Mouse (Mus musculus) embryo, embryonic 9.5 days (tissue): ENCODE data around the gene A930018P22Rik.

Experiments used
- DNase-seq: peaks from one replicate; pipeline ENCODE4 v3.0.0-alpha.2; 2017; ENCODE audit errors: extremely low spot score

Gene A930018P22Rik

DNA sequence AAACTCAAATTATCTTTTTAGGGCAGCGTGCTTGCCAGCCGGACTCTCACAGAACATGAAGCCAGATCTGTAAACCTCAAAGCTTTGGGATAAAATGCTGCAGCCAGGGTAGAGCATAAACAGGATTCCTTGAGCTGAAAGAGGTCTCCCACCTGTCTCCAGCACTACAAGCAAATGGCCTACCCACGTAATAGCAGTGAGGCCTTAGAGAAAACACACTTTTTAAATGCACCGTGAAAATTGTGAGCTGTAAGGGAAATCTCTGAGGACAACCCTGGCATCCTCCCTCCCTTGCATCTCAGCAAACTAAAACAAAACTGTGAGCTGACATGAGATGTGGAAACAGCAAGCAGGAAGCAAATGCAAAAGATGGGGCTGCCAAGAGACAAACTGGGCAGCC, 35.3 kb downstream of the A930018P22Rik start:
- DNase-seq = no peak

DNA sequence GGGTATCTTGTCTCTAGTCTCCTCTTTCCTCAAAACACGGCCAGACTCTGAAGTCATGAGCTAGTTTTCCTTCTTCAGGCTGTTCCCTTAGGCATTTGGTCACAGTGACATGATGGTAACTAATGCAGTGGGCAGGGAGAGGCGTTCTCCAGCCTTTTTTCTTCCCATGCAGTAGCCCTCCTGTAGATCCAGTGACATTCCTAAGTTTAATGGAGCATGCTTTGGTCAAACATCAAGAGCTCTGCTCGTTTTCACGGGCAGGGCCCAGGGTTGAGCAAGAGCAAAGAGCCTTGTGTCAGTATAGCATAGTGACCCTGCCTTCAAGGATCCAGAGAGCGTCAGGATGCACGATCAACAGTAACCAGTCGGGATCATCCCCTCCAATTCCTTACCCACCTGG, 40.8 kb downstream of the A930018P22Rik start:
- DNase-seq = no peak

DNA sequence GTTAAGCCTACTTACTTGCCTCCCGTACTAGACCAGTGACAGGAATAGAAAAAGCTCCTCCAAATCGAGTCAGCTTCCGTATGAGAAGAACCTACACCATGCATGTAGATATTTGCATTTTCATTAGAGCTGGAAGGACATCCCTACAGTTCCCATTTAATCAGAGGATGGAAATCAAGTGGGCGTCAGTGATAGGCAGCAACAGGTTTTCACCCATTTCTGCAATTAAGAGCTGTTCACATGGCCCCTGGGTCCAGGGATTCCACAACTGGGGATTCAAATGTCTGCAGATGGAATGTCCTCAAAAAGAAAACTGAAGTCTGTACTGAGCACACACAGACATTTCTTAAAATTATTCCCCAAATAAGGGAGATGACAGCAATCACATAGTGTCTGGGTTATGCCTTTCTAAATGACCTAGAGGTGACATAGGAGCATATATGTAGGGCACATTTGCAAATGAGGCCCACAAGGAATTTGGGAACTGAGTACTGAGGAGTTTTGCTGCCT, 41.5 kb downstream of the A930018P22Rik start:
- DNase-seq = no peak

DNA sequence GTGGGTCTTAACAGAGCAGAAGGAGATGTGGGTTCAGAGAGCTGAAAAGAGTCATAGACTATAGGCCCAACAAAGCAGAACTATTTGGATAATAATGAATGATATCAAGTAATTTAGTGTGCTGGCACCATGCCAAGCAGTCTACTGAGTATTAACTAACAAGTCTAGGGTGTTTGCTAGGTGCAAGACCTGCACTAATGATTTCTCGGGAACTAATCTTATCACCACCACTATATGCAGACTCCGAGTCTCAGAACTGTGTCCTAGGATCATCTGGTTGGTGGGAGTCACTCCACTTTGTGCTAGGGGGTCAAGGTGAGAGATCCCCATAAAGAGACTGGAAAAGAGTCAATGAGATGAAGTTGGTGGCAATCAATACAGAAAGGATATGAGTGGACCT, 43.1 kb downstream of the A930018P22Rik start:
- no peak for DNase-seq

DNA sequence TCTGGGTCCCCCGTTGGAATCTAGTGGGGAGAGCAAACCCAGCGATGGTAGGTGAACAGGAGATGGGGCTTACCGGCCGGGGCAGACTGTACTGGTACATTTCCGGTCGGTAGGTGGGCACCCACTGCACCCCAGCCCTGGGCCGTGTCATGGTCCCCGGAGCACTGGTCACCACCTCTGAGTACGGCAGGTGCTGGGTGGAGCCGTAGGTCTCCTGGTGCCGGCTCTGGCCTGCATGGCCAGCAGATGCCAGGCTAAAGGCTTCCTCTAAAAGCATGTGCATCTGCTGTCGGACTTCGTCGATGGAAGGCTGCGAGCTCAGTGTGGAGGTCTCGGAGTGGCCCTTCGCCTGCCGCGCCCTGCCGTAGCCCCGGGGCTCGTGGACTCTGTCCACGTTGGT, 45.2 kb downstream of the A930018P22Rik start:
- no peak for DNase-seq

DNA sequence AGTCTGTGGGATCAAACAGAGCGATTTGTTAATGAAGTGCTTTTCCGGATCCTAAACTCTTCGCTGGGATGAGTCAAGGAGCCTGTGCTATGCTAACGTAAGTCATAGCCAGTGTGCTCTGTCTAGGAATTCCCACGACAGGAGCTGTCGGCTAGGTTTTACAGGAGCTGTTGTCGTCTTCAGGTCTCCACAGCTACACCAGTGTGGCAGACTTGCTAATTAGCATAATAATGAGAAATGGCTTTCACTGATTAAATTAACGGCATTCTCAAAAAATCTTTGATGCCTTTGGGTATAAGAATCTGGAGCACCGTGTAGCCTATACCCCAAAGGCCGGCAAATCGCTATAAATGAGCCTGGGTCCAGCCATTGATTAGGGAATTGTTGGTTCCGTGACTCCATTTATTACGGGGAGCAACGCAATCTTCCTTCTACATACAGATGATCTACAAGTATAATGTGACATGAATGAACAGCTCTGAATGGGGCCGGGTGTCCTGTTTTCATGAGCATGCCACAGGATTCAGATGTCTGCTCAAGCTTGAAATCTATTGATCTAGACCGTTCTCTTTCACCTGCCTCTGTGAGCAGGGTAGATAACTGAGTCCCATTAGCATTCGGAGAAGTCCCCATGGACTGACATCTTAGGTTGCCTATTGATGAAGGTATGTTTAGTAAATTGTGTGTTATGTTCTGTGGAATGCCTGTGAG, 45.8 kb downstream of the A930018P22Rik start:
- DNase-seq = no peak

DNA sequence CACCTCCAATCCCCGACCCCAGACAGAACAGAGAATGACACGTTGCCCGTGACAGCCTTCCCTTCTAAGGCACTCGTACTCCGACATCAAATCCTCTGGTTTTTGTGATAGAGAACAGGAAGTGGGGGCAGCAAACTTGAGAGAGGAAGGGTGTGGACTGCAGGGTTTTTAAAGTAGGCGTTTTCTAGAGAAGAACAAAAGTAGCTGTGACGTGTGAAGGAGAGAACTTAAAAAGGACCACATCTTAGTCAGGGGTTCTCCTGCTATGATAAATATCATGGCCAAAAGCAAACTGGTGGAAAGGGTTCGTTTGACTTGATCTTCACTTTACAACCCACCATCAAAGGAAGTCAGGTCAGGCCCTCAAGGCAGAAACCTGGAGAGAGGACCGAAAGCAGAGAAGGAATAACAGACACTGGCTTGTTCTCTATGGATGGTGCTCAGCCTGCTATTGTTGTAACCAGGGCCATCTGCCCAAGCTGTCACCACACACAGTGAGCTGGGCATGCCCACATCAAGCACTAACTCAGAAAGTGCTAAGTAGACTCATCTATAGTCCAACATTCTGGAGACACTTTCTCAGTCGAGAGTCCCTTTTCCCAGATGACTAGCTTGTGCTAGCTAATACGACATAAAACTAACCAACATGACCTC, 50.3 kb downstream of the A930018P22Rik start:
- DNase-seq = no peak

DNA sequence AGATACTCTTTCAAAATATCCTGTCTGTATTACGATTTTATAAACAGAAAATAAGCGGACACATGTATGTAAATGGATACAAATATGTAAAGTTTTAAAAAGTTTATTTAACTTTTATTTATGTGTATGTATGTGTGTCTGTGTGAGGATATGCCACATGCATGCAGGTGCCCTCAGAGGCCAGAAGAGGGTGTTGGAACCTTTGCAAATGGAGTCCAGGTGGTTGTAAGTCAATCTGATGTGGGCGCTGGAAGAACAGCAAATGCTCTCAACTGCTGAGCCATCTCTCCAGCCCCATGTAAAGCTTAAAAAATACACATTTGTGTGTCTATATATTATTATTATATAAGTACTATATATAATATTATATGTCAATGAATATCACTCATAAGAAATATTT, 50.9 kb downstream of the A930018P22Rik start:
- no peak for DNase-seq
